Mouse (Mus musculus) c-Kit-negative CD71-positive TER-119-positive erythroid progenitor cells, embryonic 14.5 days (primary cell): ENCODE results near the gene Nln.

ENCODE experiments used
- DNase-seq: peaks from one replicate; pipeline ENCODE4 v3.0.0-alpha.2; 2013; ENCODE audit warnings: low read depth, low spot score

Gene Nln

DNA sequence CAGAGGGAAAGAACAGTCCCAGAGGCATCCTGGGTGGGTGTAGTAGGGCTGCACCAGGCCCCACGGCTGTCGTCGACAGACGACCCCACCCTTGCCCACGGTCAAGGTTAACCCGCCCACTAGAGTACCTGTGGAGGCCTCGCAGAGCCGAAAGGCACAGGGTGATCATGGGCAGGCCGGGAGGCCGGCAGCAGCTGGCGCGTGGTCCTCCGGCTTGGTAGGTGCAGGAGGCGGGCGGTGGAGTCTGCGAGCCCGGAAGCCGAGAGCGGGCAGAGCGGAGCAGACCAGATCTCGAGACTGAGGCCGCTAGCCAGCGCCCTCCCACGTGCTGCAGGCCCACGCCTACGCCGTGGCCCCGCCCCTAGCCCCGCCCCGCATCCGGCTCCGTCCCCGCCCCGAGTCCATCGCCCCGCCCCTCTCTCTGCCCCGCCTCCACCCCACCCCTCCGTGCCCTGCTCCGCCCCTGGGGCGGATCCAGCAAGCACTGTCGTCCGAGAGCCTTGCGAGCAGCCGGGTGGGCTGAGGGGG, at the start of gene Nln, which contains the start of gene Sgtb:
TSS of gene Nln (minus strand) at position 327 of the 528 bp plus-strand sequence.
TSS of gene Sgtb (plus strand) at position 454 of the 528 bp plus-strand sequence.
- peak; percentile 66 for DNase-seq

DNA sequence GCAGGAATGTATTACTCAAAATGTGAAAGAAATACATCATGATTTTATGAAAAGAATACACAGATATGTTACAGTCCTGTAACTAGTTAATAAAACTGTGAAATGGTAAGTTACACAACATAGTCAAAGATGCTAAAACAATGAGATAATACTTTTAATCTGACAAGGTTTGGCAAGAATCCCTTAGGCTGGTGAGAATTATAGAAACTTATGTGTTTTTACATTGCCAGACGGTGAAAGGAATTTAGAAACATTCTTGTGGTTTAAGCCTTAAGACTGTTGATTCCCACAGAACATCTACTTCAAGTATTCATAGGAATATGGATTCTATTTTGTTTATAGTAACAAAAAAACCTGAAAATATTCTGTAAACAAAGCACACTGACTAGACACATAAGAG, 46.3 kb upstream of the Nln start:
- DNase-seq: no peak

DNA sequence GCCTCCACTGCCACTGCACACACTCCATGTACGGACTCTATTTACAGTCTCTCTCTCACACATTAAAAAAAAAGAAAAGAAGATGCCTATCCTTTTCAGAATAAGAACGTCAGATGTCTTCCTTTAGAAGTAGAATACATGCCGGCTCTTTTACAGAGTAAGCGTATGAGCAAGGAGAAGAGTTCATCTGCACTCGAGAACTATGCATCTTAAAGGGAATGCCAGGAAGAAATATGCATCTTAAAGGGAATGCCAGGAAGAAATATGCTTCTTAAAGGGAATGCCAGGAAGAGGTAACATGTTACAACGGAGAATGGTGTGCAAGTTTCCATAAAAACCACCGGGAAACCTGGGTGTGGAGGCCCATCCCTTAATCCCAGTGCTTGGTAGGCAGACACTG, 45.7 kb upstream of the Nln start:
- DNase-seq: no peak

DNA sequence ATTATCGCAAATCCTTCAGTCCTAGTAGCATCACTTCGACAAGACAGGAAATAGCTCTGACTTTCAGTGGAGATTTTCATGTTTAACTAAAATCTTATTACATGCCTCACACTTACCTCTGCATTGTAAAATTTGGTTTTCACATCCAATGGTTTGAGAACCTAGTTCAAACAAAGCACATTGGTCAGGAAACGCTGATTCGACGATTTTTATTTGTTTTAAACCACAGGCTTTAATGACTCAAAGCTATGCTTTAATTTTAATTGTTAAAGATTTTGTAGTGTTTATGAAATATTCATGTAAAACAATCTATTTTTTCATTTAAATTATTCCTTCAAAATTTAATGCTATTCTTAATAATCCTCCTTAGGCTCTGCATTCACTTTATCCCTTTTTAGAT, 44.8 kb upstream of the Nln start:
- DNase-seq: no peak

DNA sequence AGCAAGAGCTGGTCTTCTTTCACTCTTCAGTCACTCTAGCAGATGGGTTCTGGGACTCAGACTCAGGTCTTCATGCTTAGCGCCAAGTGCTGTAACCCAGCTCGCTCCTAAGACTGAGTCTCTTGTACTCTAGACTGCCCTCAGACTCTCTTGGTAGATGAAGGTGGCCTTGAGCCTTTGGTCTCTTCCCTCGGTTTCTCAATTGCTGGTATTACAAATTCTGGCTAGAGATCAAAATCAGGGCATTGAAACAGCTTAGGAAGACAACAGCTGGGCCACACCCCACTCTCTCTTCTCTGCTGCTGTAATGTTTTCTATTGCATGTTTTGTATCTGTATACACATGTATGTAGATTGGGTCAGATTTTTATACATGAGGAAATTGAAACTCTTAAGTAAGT, 36.2 kb upstream of the Nln start:
- DNase-seq: no peak

DNA sequence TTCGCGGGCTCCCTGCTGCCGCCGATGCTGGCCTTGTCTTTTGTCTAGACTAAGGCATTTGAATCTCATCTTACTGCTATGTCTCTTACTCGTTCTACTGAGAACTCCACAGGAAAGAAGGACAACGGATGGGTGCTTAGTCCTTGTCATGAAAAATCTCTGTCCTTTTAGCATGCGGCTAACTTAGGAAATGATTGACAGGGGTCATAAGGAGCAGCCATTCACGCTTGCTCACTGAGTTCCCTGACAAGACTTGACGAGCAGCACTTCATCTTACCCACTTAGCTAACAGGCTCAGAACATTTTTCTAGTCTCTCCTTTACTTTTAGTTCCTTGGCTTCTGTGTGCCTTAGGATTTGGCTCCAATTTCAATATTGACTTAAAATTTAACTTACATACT, 35.5 kb upstream of the Nln start:
- no peak for DNase-seq

DNA sequence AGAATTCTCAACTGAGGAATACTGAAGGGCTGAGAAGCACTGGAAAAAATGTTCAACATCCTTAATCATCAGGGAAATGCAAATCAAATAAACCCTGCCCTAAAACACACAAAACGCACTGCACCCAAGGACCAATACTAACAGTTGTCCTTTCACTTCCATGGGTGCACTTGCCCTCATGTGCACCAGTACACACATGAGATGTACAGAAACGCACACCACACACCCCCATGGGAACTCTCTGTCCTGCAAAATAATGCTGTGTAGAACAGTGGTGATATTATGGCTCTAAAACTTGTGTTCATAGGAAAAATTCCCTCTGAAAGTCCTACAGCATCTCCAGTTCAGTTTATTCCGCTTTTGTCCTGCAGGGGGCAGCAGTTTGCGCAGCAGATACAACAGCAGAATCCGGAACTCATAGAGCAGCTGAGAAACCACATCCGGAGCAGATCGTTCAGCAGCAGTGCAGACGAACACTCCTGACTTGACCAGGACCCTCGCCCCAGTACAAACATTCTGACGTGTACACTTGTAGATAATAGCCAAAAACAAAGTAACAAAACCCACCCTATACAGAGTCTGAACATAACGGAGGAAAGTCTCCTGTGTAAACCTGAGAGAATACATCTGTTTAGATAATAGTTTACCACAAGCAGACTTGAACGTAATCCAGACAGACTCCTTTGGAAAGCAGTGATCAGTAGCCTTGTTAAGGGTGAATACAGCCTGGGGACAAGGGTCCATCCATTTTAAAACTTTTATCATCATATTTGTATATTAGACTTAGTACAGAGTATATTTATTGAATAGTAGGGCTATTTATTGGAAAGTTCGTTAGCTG, 30.2 kb upstream of the Nln start:
- peak; percentile 62 for DNase-seq

DNA sequence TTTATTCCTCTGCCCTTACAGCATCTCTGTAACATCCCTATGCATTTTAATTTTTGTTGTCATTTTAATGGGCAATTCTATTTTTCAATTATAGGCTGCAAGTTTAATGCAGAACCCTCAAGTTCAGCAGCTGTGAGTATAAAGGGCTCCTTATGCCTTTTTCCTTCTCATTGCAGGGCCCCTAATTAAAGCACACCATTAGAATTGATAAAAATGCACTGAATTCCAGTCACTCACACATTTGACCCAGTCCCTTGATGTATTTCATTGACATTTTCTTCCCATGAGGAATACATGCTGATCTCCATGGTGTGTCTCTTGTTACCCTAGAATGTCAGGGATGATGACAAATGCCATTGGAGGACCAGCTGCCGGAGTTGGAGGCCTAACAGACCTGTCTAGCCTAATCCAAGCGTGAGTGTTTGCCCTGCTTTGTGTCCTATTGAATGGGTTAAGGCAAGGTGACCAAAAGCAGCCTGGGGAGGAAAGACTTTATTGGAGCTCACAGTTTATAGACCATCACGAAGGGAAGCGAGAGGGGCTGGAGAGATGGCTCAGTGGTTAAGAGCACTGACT, 25.2 kb upstream of the Nln start:
- DNase-seq: no peak

DNA sequence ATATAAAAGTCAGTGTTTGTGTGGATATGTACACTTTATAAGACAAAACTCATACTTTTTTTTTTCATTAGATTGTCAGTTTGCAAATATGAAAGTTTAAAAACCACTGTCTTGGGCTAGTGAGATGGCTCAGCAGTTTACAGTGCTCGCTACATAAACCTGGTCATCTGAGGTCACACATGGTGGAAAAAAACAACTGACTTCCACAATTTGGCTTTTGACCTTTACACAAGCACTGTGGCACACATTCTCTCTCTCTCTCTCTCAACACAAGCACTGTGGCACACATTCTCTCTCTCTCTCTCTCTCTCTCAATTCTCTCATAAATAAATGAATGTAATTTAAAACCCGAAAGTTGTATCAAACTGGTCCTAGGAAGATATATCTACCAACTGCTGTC, 23.1 kb upstream of the Nln start:
- no peak for DNase-seq

DNA sequence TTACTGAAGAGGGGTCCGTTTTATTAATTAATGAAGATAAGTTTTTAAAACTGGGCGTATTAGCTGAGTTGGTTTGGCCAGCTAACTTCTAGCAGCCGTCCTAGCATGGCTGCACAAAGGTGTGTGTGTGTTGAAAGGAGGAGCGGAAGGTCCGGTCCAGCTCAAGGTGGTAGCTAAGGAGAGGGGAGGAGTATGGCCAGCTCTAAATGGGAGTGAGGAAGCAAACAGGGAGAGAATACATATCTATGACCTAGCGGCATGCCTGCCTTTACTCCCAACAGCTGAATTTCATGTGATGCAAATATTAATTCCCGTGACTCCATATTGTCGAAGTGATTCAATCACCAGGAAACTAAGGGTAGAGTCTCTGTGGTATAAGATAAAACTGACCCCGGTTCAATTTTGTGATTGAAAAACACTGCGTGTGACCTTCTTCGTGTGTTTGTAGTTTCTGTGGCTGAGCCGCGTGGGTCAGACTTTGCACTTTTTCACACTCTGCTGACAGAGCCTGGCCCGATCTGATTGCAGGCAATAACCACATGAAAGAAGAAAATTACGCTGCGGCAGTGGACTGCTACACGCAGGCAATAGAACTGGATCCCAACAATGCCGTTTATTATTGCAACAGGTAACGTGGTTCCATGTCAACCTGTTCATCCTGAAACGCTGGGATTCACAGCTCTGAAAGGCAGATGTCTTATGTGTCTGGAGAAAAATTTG, 14.4 kb upstream of the Nln start:
- no peak for DNase-seq

DNA sequence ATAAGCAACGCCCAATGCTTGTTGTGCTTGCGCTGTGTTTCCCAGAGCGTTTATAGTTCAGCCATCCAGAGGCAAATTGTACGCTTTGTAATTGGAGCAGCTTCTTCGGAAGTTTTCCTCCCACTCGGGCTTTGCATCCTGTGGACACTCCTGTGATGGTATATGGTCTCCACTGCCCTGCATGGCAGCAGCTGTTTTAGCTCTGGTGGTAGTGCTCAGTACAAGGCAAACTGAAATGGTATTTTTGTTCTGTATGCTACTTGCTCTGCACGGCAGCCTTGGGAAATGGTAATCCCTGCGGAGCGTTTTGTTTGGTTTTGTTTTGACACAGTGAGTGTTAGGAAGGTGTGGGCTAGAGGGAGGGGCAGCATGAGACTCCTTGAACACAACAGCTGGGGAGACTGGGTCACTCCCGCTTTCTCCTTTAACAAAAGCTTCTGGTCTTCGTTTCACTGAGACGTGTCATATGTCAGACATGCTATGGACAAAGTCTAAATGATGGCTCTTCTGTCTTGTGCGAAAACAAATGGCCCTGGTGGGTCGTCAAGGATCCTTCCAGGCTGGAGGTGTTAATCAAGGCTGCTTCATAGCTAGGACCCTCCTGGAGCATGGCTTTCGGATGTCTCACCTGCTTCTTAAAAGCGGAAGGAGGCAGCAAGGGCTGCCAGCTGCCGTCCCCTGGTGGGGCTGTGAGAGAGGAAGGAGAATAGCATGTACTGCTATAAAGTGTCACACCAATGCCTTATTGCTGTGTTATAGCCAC, 12.8 kb upstream of the Nln start:
- no peak for DNase-seq

DNA sequence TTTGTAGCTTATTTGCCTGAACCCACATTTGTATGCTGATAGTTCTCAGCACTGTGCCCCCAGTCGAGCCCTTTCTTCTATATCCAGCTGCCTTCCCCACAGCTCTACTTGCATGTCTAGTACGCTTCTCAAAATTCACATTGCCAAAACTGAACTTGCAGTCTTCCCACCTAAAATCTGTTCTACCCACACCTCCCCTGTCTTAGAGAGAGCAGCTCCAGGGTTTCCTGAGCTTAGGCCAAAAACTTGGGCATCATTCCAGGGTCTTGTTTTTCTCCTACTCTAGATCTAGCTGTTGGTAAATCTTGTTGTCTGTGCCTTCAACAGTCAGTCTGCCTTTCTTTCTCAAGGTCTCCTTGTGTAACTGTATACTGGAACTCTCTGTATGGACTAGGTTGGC, 5.4 kb upstream of the Nln start:
- DNase-seq: no peak

DNA sequence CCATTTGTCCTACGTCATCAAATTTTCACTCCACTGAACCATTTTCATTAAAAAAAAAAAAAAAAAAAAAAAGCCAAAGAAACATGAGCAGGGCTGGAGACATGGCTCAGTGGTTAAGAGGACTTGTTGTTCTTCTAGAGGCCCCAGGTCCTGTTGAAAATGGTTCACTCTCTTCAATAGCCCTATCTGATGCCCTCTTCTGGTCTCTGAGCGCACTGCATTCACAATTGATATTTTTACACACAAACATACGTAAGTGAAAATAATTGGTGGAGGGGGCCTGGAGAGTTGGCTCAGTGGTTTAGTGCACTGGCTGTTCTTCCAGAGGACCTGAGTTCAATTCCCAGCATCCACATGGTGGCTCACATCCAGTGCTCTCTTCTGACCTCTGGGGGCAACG, 4.4 kb upstream of the Nln start:
- DNase-seq: no peak

DNA sequence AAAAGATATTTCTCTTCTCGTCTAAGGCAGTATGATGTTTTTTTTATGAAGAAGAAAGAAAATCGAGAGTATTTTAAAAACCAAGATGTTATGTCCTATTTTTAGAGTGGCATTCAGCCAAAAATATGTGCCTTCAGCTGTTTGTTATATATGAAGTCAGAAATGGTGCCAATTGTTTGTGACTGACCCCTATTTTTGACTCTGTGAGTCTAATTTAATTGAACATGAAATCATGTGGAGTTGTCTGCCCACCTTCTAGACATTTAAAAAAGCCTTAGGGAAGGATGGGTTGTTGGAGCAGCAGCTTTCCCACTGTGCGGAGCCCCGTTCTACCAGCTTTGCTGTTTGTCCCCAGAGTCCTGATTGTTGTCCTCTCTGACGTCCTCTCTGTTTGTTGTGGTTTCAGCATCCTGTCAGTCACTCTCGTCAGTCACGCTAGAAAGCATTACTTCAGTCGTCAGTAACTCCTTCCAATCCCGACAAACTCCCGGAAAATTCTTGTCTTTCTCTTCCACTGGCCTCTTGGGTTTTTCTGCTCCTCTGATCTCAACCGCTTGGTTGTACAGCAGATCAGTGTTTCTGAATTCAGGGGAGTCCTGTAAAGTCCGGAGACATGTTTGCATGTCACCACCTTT, 3.0 kb upstream of the Nln start:
- no peak for DNase-seq

DNA sequence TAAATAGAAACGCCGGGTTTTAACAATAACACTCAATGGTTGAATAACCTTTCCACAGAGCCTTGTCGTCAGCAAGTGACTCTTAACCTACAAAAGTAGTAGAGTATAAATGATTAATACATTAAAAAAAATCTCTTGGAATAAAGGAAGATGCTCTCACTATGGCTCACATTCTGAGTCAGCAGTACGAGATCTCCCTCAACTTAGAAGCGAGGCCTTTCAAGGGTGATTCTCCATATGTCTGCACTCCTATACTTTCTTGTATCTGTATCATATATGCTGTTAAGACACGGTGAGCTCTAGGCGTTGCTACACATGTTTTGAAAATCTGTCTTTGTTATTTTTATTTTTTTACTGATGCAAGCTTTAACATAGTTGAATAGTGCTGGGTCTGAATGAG, 1.1 kb upstream of the Nln start:
- DNase-seq: no peak

DNA sequence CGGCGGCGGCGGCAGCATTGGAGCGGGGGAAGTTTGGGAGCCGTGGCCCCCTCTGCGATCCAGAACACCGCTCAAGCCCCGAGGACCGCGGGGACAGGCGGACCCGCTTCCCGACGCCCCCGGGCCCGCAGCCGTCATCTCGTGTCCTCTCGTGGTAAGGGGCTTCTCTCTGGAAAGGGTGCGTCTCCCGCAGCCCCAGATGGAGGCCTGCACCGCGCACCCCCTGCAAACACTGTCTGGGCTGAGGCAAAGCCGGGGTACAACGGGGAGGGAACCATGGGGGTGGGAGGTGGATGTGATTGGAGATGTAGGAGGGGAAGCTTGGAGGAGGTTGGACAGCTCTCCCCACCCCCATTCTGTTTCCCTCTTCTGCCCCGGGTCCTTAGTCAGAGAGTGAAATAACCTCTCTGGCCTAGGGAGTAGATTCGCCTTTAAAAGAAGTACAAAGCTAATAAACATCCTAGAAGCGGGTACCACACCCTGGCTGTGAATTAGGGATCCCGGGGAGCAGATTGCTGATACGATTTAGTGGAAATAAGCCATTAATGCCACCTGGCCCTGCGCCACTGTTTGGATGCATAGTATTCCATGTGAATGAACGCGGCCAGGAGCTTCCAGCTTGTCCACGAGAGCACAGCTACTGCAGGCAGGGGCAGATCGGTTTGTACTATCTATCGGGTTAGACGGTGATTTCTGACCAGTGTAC, 555 bp upstream of the Nln start:
- DNase-seq: no peak

DNA sequence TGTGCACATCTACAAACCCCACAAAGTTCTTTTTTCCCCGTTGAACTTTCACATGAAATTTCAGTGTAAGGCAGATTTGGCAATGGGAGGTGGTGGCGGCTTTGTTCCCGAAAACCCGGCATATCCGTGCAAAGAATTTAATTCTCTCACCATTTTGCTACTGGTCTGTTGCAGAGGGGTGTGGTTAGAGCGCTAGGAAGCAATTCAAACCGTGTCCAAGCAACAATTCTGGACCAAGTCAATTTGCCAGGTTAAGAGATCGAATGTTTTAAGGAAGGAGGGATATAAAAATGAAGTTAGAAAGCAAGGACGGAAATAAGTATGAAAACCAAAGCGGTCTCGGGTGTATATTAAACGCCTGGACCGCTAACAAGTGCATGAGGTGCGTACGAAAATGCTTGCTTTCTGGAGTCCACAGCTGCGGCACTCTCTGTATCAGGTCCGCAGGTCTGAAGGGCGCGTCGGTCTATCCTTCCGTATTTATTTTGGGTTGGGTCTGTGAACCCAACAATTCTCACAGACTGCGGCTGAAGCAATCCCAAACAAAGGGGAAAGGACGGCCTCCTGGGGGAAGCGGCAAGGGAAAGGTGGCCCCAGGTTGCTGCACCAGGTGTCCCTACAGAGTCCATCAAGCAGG, 645 bp downstream of the Nln start:
- DNase-seq: no peak

DNA sequence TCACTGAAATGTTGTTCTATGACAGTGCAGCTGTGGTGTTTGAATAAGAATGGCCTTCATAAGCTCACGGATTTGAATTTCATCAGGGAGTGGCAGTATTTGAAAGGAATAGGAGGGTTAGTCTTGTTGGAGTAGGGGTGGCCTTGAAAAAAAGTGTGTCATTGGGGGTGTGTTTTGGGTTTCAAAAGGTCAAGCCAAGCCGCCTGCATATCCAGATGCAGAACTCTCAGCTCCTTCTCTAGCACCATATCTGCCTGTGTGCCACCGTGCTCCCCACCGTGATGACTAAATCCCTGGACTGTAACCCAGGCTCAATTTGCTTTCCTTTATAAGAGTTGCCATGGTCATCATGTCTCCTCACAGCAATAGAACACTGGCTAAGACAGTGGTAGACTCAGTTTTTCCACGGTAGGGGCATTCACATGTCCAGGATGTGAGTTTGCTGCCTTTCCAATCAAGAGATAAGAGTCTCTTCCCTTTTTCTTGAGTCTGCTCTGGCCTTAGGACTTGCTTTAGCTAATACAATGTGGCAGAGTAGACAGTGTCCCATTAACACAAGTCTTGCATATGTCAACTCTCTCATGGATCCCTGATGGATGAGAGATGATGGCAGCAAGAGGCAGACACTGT, 7.7 kb downstream of the Nln start:
- no peak for DNase-seq

DNA sequence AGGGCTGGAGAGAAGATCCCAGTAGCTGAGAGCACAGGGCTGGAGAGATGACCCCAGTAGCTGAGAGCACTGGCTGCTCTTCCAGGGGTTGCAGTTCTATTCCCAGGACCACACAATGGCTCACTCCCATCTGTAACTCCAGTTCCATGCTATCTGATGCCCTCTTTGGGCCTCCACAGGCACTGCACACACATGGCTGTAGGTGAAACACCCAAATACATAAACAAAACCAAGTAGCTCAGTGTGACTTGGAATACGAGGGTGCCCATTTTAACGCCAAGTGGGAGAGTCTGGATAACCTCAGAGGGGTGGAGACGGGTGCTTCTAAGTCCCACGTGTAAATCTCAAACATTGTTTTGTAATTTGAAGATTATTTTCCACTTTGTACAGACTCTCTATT, 9.0 kb downstream of the Nln start:
- DNase-seq: no peak

DNA sequence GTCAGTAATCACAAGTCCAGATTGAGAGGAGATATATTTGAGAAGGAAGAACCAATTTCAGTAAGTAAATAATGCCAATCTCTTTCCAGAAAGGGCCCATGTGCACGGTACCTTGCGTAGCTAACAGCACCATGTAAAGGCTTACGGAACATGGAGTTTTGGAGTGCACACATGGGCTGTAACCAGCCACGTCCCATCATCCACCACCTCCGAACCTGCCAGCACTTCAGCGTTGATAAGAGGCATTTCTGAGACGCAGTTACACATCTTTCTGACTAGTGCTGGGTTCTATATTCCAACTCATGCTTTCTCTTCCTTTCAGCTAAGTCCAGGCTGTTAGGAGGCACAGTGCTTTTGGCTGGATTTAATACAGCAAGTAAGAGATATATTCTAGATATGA, 12.2 kb downstream of the Nln start:
- DNase-seq: no peak
